Mouse (Mus musculus) kidney, embryonic 16.5 days (tissue): ENCODE measurements around the gene Tm7sf2. TPM values are rescaled to one million over a fixed set of nuclear protein-coding genes. Genes with fewer than 3 reads are reported as not detected.

Source experiments
- ATAC-seq: fragments of 200-750 bp; cut with Nextera tagmentation; 2 replicates; pipeline ENCODE4 v1.8.0; 2017; ENCODE audit warnings: moderate TSS enrichment; ENCODE audit not compliant: low FRiP score, low TSS enrichment
- H3K27ac ChIP-seq: fragments of 300-500 bp; sonication (generic); 2 replicates; pipeline ENCODE4 v1.5.1; 2014; ENCODE audit warnings: low read length
- H3K27me3 ChIP-seq: fragments of 300-500 bp; sonication (generic); 2 replicates; pipeline ENCODE4 v1.6.1; 2014; ENCODE audit warnings: low read length, control low read depth, mixed read lengths; ENCODE audit not compliant: insufficient read depth
- H3K36me3 ChIP-seq: fragments of 300-500 bp; sonication (generic); 2 replicates; pipeline ENCODE4 v1.6.1; 2014; ENCODE audit warnings: low read length, control low read depth, mixed read lengths; ENCODE audit not compliant: insufficient read depth
- H3K4me1 ChIP-seq: fragments of 300-500 bp; sonication (generic); 2 replicates; pipeline ENCODE4 v1.6.1; 2014; ENCODE audit warnings: low read length, control low read depth, mixed read lengths; ENCODE audit not compliant: insufficient read depth
- H3K4me2 ChIP-seq: fragments of 300-500 bp; sonication (generic); replicated peaks from 2 replicates; pipeline ENCODE4 v1.6.1; 2014; ENCODE audit warnings: low read depth, low read length
- H3K4me3 ChIP-seq: fragments of 300-500 bp; sonication (generic); 2 replicates; pipeline ENCODE4 v1.5.1; 2014; ENCODE audit warnings: mild to moderate bottlenecking, low read length
- H3K9ac ChIP-seq: fragments of 300-500 bp; sonication (generic); replicated peaks from 2 replicates; pipeline ENCODE4 v1.6.1; 2014; ENCODE audit warnings: low read length
- H3K9me3 ChIP-seq: fragments of 300-500 bp; sonication (generic); 2 replicates; pipeline ENCODE4 v1.6.1; 2016; ENCODE audit warnings: low read length, control low read depth
- WGBS: fragments of 180-500 bp; shearing (Covaris S2); extraction: QIAGEN DNeasy Blood & Tissue Kit; methylation state at CpG from one replicate; pipeline ENCODE4 v1.1.7; 2014; 5-methylcytosine and 5-hydroxymethylcytosine counted together
- polyA plus RNA-seq: library from polyadenylated mRNA; unstranded; fragments of >200 nt; fragmentation: Nextera tagmentation; extraction: Ambion mirVana; gene quantifications from 2 replicates; pipeline ENCODE4 v1.2.1, GENCODE M21; 2015

Gene Tm7sf2
- polyA plus RNA-seq, 1 experiment from 2014 or later = 22.8 TPM

- 91% methylated on average over 31 of the region's 31 CpGs for WGBS
Observed at GRCm38 (mm10) chr19:6070571-6071250, 2.5 kb upstream of the Tm7sf2 start.

GRCm38 (mm10) chr19:6069851-6070250, 1.7 kb upstream of the Tm7sf2 start:
- Histone ChIP-seq H3K27ac (no peak overlapping the region), H3K9me3 (no peaks in the 10 kb centered on the region), H3K4me2 (no peak overlapping the region), H3K9ac (no peak overlapping the region), H3K4me1 (peaks cover 22% of the 10 kb centered on the region), H3K36me3 (peaks cover 33% of the 10 kb centered on the region), H3K27me3 (no peaks in the 10 kb centered on the region), H3K4me3 (no peak overlapping the region)
- ATAC-seq = no peak
- WGBS = 94% methylated on average over 10 of the region's 10 CpGs

More at GRCm38 (mm10) chr19:6070571-6071250, 2.5 kb upstream of the Tm7sf2 start:
- no peak for ATAC-seq
- peaks cover 37% of the 10 kb centered on the region for H3K36me3 ChIP-seq
- peaks cover 22% of the 10 kb centered on the region for H3K4me1 ChIP-seq
- H3K4me2 ChIP-seq = no peak overlapping the region
- H3K9me3 ChIP-seq = no peaks in the 10 kb centered on the region
- H3K4me3 ChIP-seq = no peak overlapping the region
- H3K9ac ChIP-seq = no peak overlapping the region
- no peak overlapping the region for H3K27ac ChIP-seq
- no peaks in the 10 kb centered on the region for H3K27me3 ChIP-seq

GRCm38 (mm10) chr19:6068951-6069350, 778 bp upstream of the Tm7sf2 start:
- H3K9ac ChIP-seq = no peak overlapping the region
- no peak overlapping the region for H3K4me2 ChIP-seq
- peaks cover 22% of the 10 kb centered on the region for H3K4me1 ChIP-seq
- WGBS = 85% methylated on average over 4 of the region's 4 CpGs
- no peak for ATAC-seq
- no peaks in the 10 kb centered on the region for H3K27me3 ChIP-seq
- peaks cover 31% of the 10 kb centered on the region for H3K36me3 ChIP-seq
- H3K27ac ChIP-seq = no peak overlapping the region
- H3K4me3 ChIP-seq = no peak overlapping the region
- H3K9me3 ChIP-seq = no peaks in the 10 kb centered on the region

GRCm38 (mm10) chr19:6067011-6067723, 1.0 kb downstream of the Tm7sf2 start:
- H3K27me3 ChIP-seq = no peaks in the 10 kb centered on the region
- no peaks in the 10 kb centered on the region for H3K9me3 ChIP-seq
- peak overlapping the region; percentile 69 for H3K27ac ChIP-seq
- H3K4me2 ChIP-seq = peak overlapping the region; percentile 89
- peaks cover 33% of the 10 kb centered on the region for H3K4me1 ChIP-seq
- H3K4me3 ChIP-seq = peak overlapping the region; percentile 56
- under 1% methylated on average over 30 of the region's 30 CpGs for WGBS
- H3K36me3 ChIP-seq = peaks cover 27% of the 10 kb centered on the region
- H3K9ac ChIP-seq = peak overlapping the region; percentile 66
- ATAC-seq = peak; percentile 52

- 40% methylated on average over 5 of the region's 5 CpGs for WGBS
- Histone ChIP-seq H3K9ac (peak overlapping the region; percentile 66), H3K9me3 (no peaks in the 10 kb centered on the region), H3K4me1 (peaks cover 37% of the 10 kb centered on the region), H3K27ac (peak overlapping the region; percentile 69; the same call in 1 of the 2 replicates), H3K4me3 (peak overlapping the region; percentile 56), H3K4me2 (peak overlapping the region; percentile 89), H3K27me3 (no peaks in the 10 kb centered on the region), H3K36me3 (peaks cover 27% of the 10 kb centered on the region)
- no peak for ATAC-seq
Observed at GRCm38 (mm10) chr19:6066571-6066970, 1.6 kb downstream of the Tm7sf2 start.

- Histone ChIP-seq H3K36me3 (peaks cover 10% of the 10 kb centered on the region), H3K9ac (no peak overlapping the region), H3K4me2 (peak overlapping the region; percentile 100), H3K9me3 (no peaks in the 10 kb centered on the region), H3K27ac (no peak overlapping the region), H3K4me3 (no peak overlapping the region), H3K4me1 (peaks cover 44% of the 10 kb centered on the region), H3K27me3 (no peaks in the 10 kb centered on the region)
- no peak for ATAC-seq
- 86% methylated on average over 6 of the region's 6 CpGs for WGBS
Observed at GRCm38 (mm10) chr19:6063081-6063480, 5.1 kb downstream of the Tm7sf2 start.

GRCm38 (mm10) chr19:6062418-6062817, 5.8 kb downstream of the Tm7sf2 start:
- no peaks in the 10 kb centered on the region for H3K27me3 ChIP-seq
- peak overlapping the region; percentile 97 for H3K9ac ChIP-seq
- H3K4me3 ChIP-seq = peak overlapping the region; percentile 94
- H3K27ac ChIP-seq = peak overlapping the region; percentile 97
- H3K4me2 ChIP-seq = peak overlapping the region; percentile 100
- no peaks in the 10 kb centered on the region for H3K9me3 ChIP-seq
- WGBS = 39% methylated on average over 5 of the region's 5 CpGs
- H3K36me3 ChIP-seq = peaks cover 10% of the 10 kb centered on the region
- no peak for ATAC-seq
- H3K4me1 ChIP-seq = peaks cover 39% of the 10 kb centered on the region

- peak overlapping the region; percentile 100 for H3K4me2 ChIP-seq
- peak; percentile 5; the same call in 1 of the 2 replicates for ATAC-seq
- H3K9ac ChIP-seq = peak overlapping the region; percentile 97
- H3K4me3 ChIP-seq = peak overlapping the region; percentile 94
- peaks cover 35% of the 10 kb centered on the region for H3K4me1 ChIP-seq
- peak overlapping the region; percentile 97 for H3K27ac ChIP-seq
- H3K9me3 ChIP-seq = no peaks in the 10 kb centered on the region
- H3K27me3 ChIP-seq = no peaks in the 10 kb centered on the region
- peaks cover 10% of the 10 kb centered on the region for H3K36me3 ChIP-seq
- WGBS = under 1% methylated on average over 44 of the region's 44 CpGs
Observed at GRCm38 (mm10) chr19:6061641-6062302, 6.4 kb downstream of the Tm7sf2 start.

- Histone ChIP-seq H3K27ac (peak within 1 kb of the TSS; percentile 97), H3K36me3 (peaks cover 10% of the 10 kb centered on the region), H3K9me3 (no peaks in the 10 kb centered on the region), H3K4me2 (peak within 1 kb of the TSS; percentile 100), H3K4me3 (peak within 1 kb of the TSS; percentile 94), H3K4me1 (peaks cover 37% of the 10 kb centered on the region), H3K9ac (peak within 1 kb of the TSS; percentile 97), H3K27me3 (no peaks in the 10 kb centered on the region)
- WGBS = under 1% methylated on average over 58 of the region's 58 CpGs
- peak; percentile 76 for ATAC-seq
Observed at GRCm38 (mm10) chr19:6061021-6061533, 7.1 kb downstream of the Tm7sf2 start, which contains the start of gene Znhit2. Gene Znhit2, plus strand, starts transcription at chr19:6061192.
